Mouse (Mus musculus) stomach, embryonic 15.5 days (tissue): ENCODE measurements at regions not wholly inside any gene's neighbourhood (a gene's known extent, or its start where the extent isn't known, plus 50 kb on each side); places are given as distances from the start of the nearest gene placed in this dataset.

Source experiments
- ATAC-seq: fragments of 200-750 bp; cut with Nextera tagmentation; 2 replicates; pipeline ENCODE4 v1.8.0; 2017; ENCODE audit warnings: low read depth, moderate number of reproducible peaks, moderate TSS enrichment; ENCODE audit not compliant: insufficient read depth, low FRiP score
- H3K27ac ChIP-seq: fragments of 300-500 bp; sonication (generic); 2 replicates; pipeline ENCODE4 v1.5.1; 2015; ENCODE audit warnings: mild to moderate bottlenecking, inconsistent platforms
- H3K27me3 ChIP-seq: fragments of 300-500 bp; sonication (generic); replicated peaks from 2 replicates; pipeline ENCODE4 v1.6.1; 2015; ENCODE audit warnings: inconsistent platforms
- H3K36me3 ChIP-seq: fragments of 300-500 bp; sonication (generic); 2 replicates; pipeline ENCODE4 v1.6.1; 2015; ENCODE audit warnings: inconsistent platforms
- H3K4me1 ChIP-seq: fragments of 300-500 bp; sonication (generic); 2 replicates; pipeline ENCODE4 v1.6.1; 2015; ENCODE audit warnings: inconsistent platforms
- H3K4me2 ChIP-seq: fragments of 300-500 bp; sonication (generic); 2 replicates; pipeline ENCODE4 v1.6.1; 2015; ENCODE audit warnings: mild to moderate bottlenecking, inconsistent platforms
- H3K4me3 ChIP-seq: fragments of 300-500 bp; sonication (generic); replicated peaks from 2 replicates; pipeline ENCODE4 v1.5.1; 2015; ENCODE audit warnings: inconsistent platforms
- H3K9ac ChIP-seq: fragments of 300-500 bp; sonication (generic); 2 replicates; pipeline ENCODE4 v1.6.1; 2015; ENCODE audit warnings: inconsistent platforms
- H3K9me3 ChIP-seq: fragments of 300-500 bp; sonication (generic); 2 replicates; pipeline ENCODE4 v1.6.1; 2016; ENCODE audit warnings: inconsistent platforms
- WGBS: fragments of 180-500 bp; shearing (Covaris S2); methylation state at CpG from one replicate; pipeline ENCODE4 v1.1.7; 2015; 5-methylcytosine and 5-hydroxymethylcytosine counted together

- H3K27me3 ChIP-seq, result no peaks in the 10 kb centered on the region
- H3K9me3 ChIP-seq, result no peaks in the 10 kb centered on the region
- no peaks in the 10 kb centered on the region for H3K36me3 ChIP-seq
- no peak for ATAC-seq
- no peak overlapping the region for H3K27ac ChIP-seq
- no peak overlapping the region for H3K4me3 ChIP-seq
- no peak overlapping the region for H3K9ac ChIP-seq
- no peak overlapping the region for H3K4me2 ChIP-seq
- H3K4me1 ChIP-seq, result no peaks in the 10 kb centered on the region
- 69% methylated on average over 7 of the region's 7 CpGs for WGBS
Observed at GRCm38 (mm10) chr2:46054902-46055301, 937.7 kb upstream of the Zeb2 start.

GRCm38 (mm10) chr2:46021854-46022253 lies 904.7 kb upstream of the Zeb2 start:
- ATAC-seq, result no peak
- no peaks in the 10 kb centered on the region for H3K36me3 ChIP-seq
- WGBS, result 82% methylated on average over 1 of the region's 1 CpGs
- no peaks in the 10 kb centered on the region for H3K4me1 ChIP-seq
- H3K27me3 ChIP-seq, result no peaks in the 10 kb centered on the region
- no peak overlapping the region for H3K27ac ChIP-seq
- no peak overlapping the region for H3K4me2 ChIP-seq
- no peaks in the 10 kb centered on the region for H3K9me3 ChIP-seq
- H3K4me3 ChIP-seq, result no peak overlapping the region
- H3K9ac ChIP-seq, result no peak overlapping the region

- H3K27ac ChIP-seq, result no peak overlapping the region
- H3K36me3 ChIP-seq, result no peaks in the 10 kb centered on the region
- no peak for ATAC-seq
- no peak overlapping the region for H3K9ac ChIP-seq
- H3K4me2 ChIP-seq, result no peak overlapping the region
- no peaks in the 10 kb centered on the region for H3K4me1 ChIP-seq
- no peaks in the 10 kb centered on the region for H3K27me3 ChIP-seq
- H3K4me3 ChIP-seq, result no peak overlapping the region
- WGBS, result 63% methylated on average over 3 of the region's 3 CpGs
- H3K9me3 ChIP-seq, result no peaks in the 10 kb centered on the region
Observed at GRCm38 (mm10) chr2:46013771-46014269, 896.6 kb upstream of the Zeb2 start.

- Histone ChIP-seq H3K4me2 (no peak overlapping the region), H3K4me3 (no peak overlapping the region), H3K9me3 (no peaks in the 10 kb centered on the region), H3K4me1 (no peaks in the 10 kb centered on the region), H3K36me3 (no peaks in the 10 kb centered on the region), H3K27me3 (no peaks in the 10 kb centered on the region), H3K27ac (no peak overlapping the region), H3K9ac (no peak overlapping the region)
- no peak for ATAC-seq
- WGBS, result 85% methylated on average over 1 of the region's 1 CpGs
Observed at GRCm38 (mm10) chr2:46012716-46013115, 895.5 kb upstream of the Zeb2 start.

GRCm38 (mm10) chr2:45975157-45975556 lies 858.0 kb upstream of the Zeb2 start:
- Histone ChIP-seq H3K36me3 (no peaks in the 10 kb centered on the region), H3K9me3 (no peaks in the 10 kb centered on the region)

GRCm38 (mm10) chr2:45968635-45969034 lies 851.4 kb upstream of the Zeb2 start:
- H3K36me3 ChIP-seq, result no peaks in the 10 kb centered on the region
- H3K4me2 ChIP-seq, result no peak overlapping the region
- WGBS, result 88% methylated on average over 5 of the region's 5 CpGs
- H3K4me3 ChIP-seq, result no peak overlapping the region
- no peaks in the 10 kb centered on the region for H3K4me1 ChIP-seq
- no peak overlapping the region for H3K9ac ChIP-seq
- H3K9me3 ChIP-seq, result no peaks in the 10 kb centered on the region
- no peaks in the 10 kb centered on the region for H3K27me3 ChIP-seq
- no peak overlapping the region for H3K27ac ChIP-seq
- ATAC-seq, result no peak

More at GRCm38 (mm10) chr2:45975157-45975556, 858.0 kb upstream of the Zeb2 start:
- Histone ChIP-seq H3K27me3 (no peaks in the 10 kb centered on the region), H3K4me3 (no peak overlapping the region), H3K9ac (no peak overlapping the region), H3K27ac (no peak overlapping the region), H3K4me2 (no peak overlapping the region), H3K4me1 (no peaks in the 10 kb centered on the region)
- ATAC-seq, result no peak

- ATAC-seq, result no peak
- WGBS, result 64% methylated on average over 4 of the region's 4 CpGs
- no peak overlapping the region for H3K4me2 ChIP-seq
Observed at GRCm38 (mm10) chr2:45956792-45957330, 839.7 kb upstream of the Zeb2 start.

GRCm38 (mm10) chr2:45948758-45949157 lies 831.6 kb upstream of the Zeb2 start:
- no peaks in the 10 kb centered on the region for H3K36me3 ChIP-seq

More at GRCm38 (mm10) chr2:45956792-45957330, 839.7 kb upstream of the Zeb2 start:
- Histone ChIP-seq H3K36me3 (no peaks in the 10 kb centered on the region), H3K9me3 (no peaks in the 10 kb centered on the region), H3K4me3 (no peak overlapping the region), H3K27ac (no peak overlapping the region), H3K27me3 (no peaks in the 10 kb centered on the region), H3K9ac (no peak overlapping the region), H3K4me1 (no peaks in the 10 kb centered on the region)

GRCm38 (mm10) chr2:45925791-45926480 lies 808.7 kb upstream of the Zeb2 start:
- 79% methylated on average over 7 of the region's 7 CpGs for WGBS
- H3K4me3 ChIP-seq, result no peak overlapping the region
- H3K4me2 ChIP-seq, result no peak overlapping the region
- no peak overlapping the region for H3K9ac ChIP-seq
- H3K27ac ChIP-seq, result no peak overlapping the region
- H3K36me3 ChIP-seq, result no peaks in the 10 kb centered on the region
- H3K9me3 ChIP-seq, result no peaks in the 10 kb centered on the region
- H3K4me1 ChIP-seq, result no peaks in the 10 kb centered on the region
- H3K27me3 ChIP-seq, result no peaks in the 10 kb centered on the region
- ATAC-seq, result no peak

More at GRCm38 (mm10) chr2:45948758-45949157, 831.6 kb upstream of the Zeb2 start:
- Histone ChIP-seq H3K27me3 (no peaks in the 10 kb centered on the region), H3K27ac (no peak overlapping the region), H3K4me2 (no peak overlapping the region), H3K9ac (no peak overlapping the region), H3K4me3 (no peak overlapping the region), H3K9me3 (no peaks in the 10 kb centered on the region), H3K4me1 (no peaks in the 10 kb centered on the region)
- WGBS, result 82% methylated on average over 1 of the region's 1 CpGs
- no peak for ATAC-seq

GRCm38 (mm10) chr2:45908871-45909270 lies 791.7 kb upstream of the Zeb2 start:
- Histone ChIP-seq H3K9ac (no peak overlapping the region), H3K4me1 (no peaks in the 10 kb centered on the region), H3K36me3 (no peaks in the 10 kb centered on the region), H3K4me2 (no peak overlapping the region), H3K9me3 (no peaks in the 10 kb centered on the region), H3K4me3 (no peak overlapping the region), H3K27ac (no peak overlapping the region), H3K27me3 (no peaks in the 10 kb centered on the region)
- WGBS, result 60% methylated on average over 1 of the region's 1 CpGs
- no peak for ATAC-seq

GRCm38 (mm10) chr2:45904623-45905235 lies 787.5 kb upstream of the Zeb2 start:
- Histone ChIP-seq H3K4me3 (no peak overlapping the region), H3K9ac (no peak overlapping the region), H3K4me1 (no peaks in the 10 kb centered on the region), H3K27me3 (no peaks in the 10 kb centered on the region), H3K27ac (no peak overlapping the region), H3K9me3 (no peaks in the 10 kb centered on the region), H3K4me2 (no peak overlapping the region), H3K36me3 (no peaks in the 10 kb centered on the region)
- ATAC-seq, result no peak
- 59% methylated on average over 2 of the region's 2 CpGs for WGBS

GRCm38 (mm10) chr2:45904090-45904489 lies 786.9 kb upstream of the Zeb2 start:
- Histone ChIP-seq H3K4me2 (no peak overlapping the region), H3K36me3 (no peaks in the 10 kb centered on the region), H3K4me1 (no peaks in the 10 kb centered on the region), H3K4me3 (no peak overlapping the region), H3K9ac (no peak overlapping the region), H3K27ac (no peak overlapping the region), H3K27me3 (no peaks in the 10 kb centered on the region), H3K9me3 (no peaks in the 10 kb centered on the region)
- no peak for ATAC-seq
- WGBS, result 74% methylated on average over 4 of the region's 4 CpGs
